Mouse (Mus musculus): ENCODE results near the gene Foxa2. TPM values are rescaled to one million over a fixed set of nuclear protein-coding genes. Genes with fewer than 3 reads are reported as not detected.

The Foxa2 gene
- 0.12 TPM in 1 of 2 replicates, not detected in the other for polyA plus RNA-seq (2015; fragmentation: Nextera tagmentation; extraction: Ambion mirVana)

GRCm38 (mm10) chr2:148046799-148047165 is at the start of gene Foxa2:
Gene Foxa2 (minus strand): TSS chr2:148046969.

Small RNAs within 50 kb of the gene (microRNA-seq; reads per million reads assigned to microRNA genes)
- gene Gm27420 = not detected
